Mouse (Mus musculus) T-helper 1 cell (primary cell): ENCODE results near the gene Rnasek.

Experiments used
- in situ Hi-C: fragments of 300-600 bp; cut with MboI, MseI; formaldehyde crosslinking; loops from one replicate; pipeline ENCODE4 v1.15.1; 2025; ENCODE audit warnings: high pct_unique_total_duplicates

Gene Rnasek

GRCm38 (mm10) chr11:70237457-70238167 is 2.0 kb downstream of the Rnasek start, which contains the start of gene 0610010K14Rik:
TSS of gene 0610010K14Rik (minus strand) at chr11:70237914.
- in situ Hi-C loops: loop anchor here (25.0 kb wide), 1 partner anchor 1125 kb away; the partner anchor contains the start of genes 9130213A22Rik and Hes7

GRCm38 (mm10) chr11:70236717-70237116 is 2.9 kb downstream of the Rnasek start:
- in situ Hi-C loops: loop anchor here (25.0 kb wide), 1 partner anchor 1124 kb away; the partner anchor contains the start of genes 9130213A22Rik and Hes7

GRCm38 (mm10) chr11:70235254-70235900 is 4.3 kb downstream of the Rnasek start:
- in situ Hi-C loops: loop anchor here (25.0 kb wide), 1 partner anchor 1123 kb away; the partner anchor contains the start of genes 9130213A22Rik and Hes7

GRCm38 (mm10) chr11:70234497-70234896 is 5.1 kb downstream of the Rnasek start:
- in situ Hi-C loops: loop anchor here (5.0 to 25.0 kb wide), 2 partner anchors 83 to 1122 kb away; partner anchors contain the start of genes 9130213A22Rik and Hes7

GRCm38 (mm10) chr11:70234037-70234436 is 5.6 kb downstream of the Rnasek start:
- in situ Hi-C loops: loop anchor here (5.0 to 25.0 kb wide), 2 partner anchors 83 to 1122 kb away; partner anchors contain the start of genes 9130213A22Rik and Hes7

- in situ Hi-C loops: loop anchor here (5.0 to 25.0 kb wide), 2 partner anchors 84 to 1121 kb away; partner anchors contain the start of genes 9130213A22Rik and Hes7
Observed at GRCm38 (mm10) chr11:70233016-70233415, 6.6 kb downstream of the Rnasek start.

GRCm38 (mm10) chr11:70232546-70232945 is 7.1 kb downstream of the Rnasek start:
- in situ Hi-C loops: loop anchor here (5.0 to 25.0 kb wide), 2 partner anchors 85 to 1120 kb away; partner anchors contain the start of genes 9130213A22Rik and Hes7

GRCm38 (mm10) chr11:70230239-70230727 is 9.4 kb downstream of the Rnasek start:
- in situ Hi-C loops: loop anchor here (5.0 to 25.0 kb wide), 2 partner anchors 87 to 1118 kb away; partner anchors contain the start of genes 9130213A22Rik and Hes7

- in situ Hi-C loops: loop anchor here (5.0 to 25.0 kb wide), 2 partner anchors 88 to 1117 kb away; partner anchors contain the start of genes 9130213A22Rik and Hes7
Observed at GRCm38 (mm10) chr11:70229260-70230010, 10.2 kb downstream of the Rnasek start, which contains the start of gene Bcl6b. TSS of gene Bcl6b (minus strand) at chr11:70229798.

GRCm38 (mm10) chr11:70228828-70229227 is 10.8 kb downstream of the Rnasek start:
- in situ Hi-C loops: loop anchor here (25.0 kb wide), 1 partner anchor 1117 kb away; the partner anchor contains the start of genes 9130213A22Rik and Hes7

GRCm38 (mm10) chr11:70227661-70228245 is 11.9 kb downstream of the Rnasek start:
- in situ Hi-C loops: loop anchor here (25.0 kb wide), 1 partner anchor 1115 kb away; the partner anchor contains the start of genes 9130213A22Rik and Hes7

GRCm38 (mm10) chr11:70227126-70227525 is 12.5 kb downstream of the Rnasek start:
- in situ Hi-C loops: loop anchor here (25.0 kb wide), 1 partner anchor 1115 kb away; the partner anchor contains the start of genes 9130213A22Rik and Hes7

GRCm38 (mm10) chr11:70226602-70226890 is 13.1 kb downstream of the Rnasek start:
- in situ Hi-C loops: loop anchor here (25.0 kb wide), 1 partner anchor 1114 kb away; the partner anchor contains the start of genes 9130213A22Rik and Hes7

- in situ Hi-C loops: loop anchor here (25.0 kb wide), 1 partner anchor 1114 kb away; the partner anchor contains the start of genes 9130213A22Rik and Hes7
Observed at GRCm38 (mm10) chr11:70225798-70226601, 13.6 kb downstream of the Rnasek start.

GRCm38 (mm10) chr11:70223724-70224123 is 15.9 kb downstream of the Rnasek start:
- in situ Hi-C loops: no loop called here

- in situ Hi-C loops: no loop called here
Observed at GRCm38 (mm10) chr11:70221603-70222500, 17.8 kb downstream of the Rnasek start.

- in situ Hi-C loops: no loop called here
Observed at GRCm38 (mm10) chr11:70220731-70221602, 18.7 kb downstream of the Rnasek start, which contains the start of gene Slc16a13. TSS of gene Slc16a13 (minus strand) at chr11:70221064.
